Mouse (Mus musculus): Measurements from ENCODE around the gene Prkcd. TPM values are rescaled to one million over a fixed set of nuclear protein-coding genes. Genes with fewer than 3 reads are reported as not detected.
"Not testable (repeated sequence)": the region's sequence is repeated elsewhere in the genome, so short reads cannot be mapped to it uniquely, and the experiment has no call there.

The Prkcd gene
- polyA plus RNA-seq, 1 experiment = 29.3 TPM

- no peak for TF ChIP-seq MYOD1 (IDR thresholded peaks at IDR 0.05; ENCODE audit: control insufficient read depth, insufficient read length, low read depth)
- no peak for TF ChIP-seq CTCF (IDR thresholded peaks at IDR 0.05; ENCODE audit: control insufficient read depth, insufficient read depth, insufficient read length)
- no peak for TF ChIP-seq MAX (IDR thresholded peaks at IDR 0.05)
- no peak for TF ChIP-seq USF1 (IDR thresholded peaks at IDR 0.05; ENCODE audit: low read depth)
- TF ChIP-seq MYOG (IDR thresholded peaks at IDR 0.05; ENCODE audit: control insufficient read depth, extremely low read depth, insufficient read length) = no peak
- no peak for TF ChIP-seq FOSL1 (IDR thresholded peaks at IDR 0.05; ENCODE audit: insufficient read depth, low read length, poor library complexity, severe bottlenecking)
- no peaks in the 10 kb centered on the region for H3K79me2 ChIP-seq (ENCODE audit: control insufficient read depth, insufficient read depth)
- H3K36me3 ChIP-seq (ENCODE audit: control insufficient read depth, insufficient read depth) = no peaks in the 10 kb centered on the region
- H3ac ChIP-seq (ENCODE audit: control insufficient read depth, insufficient read length, low read depth) = no peak overlapping the region
- H3K4me3 ChIP-seq (ENCODE audit: insufficient read depth, poor library complexity, severe bottlenecking) = no peak overlapping the region
- H3K27me3 ChIP-seq (ENCODE audit: control insufficient read depth, insufficient read depth, insufficient read length) = no peaks in the 10 kb centered on the region
- H3K79me3 ChIP-seq (ENCODE audit: low read depth) = no peaks in the 10 kb centered on the region
These were observed 40.7 kb downstream of the Prkcd start for GRCm38 (mm10) chr14:30585323-30585722.

GRCm38 (mm10) chr14:30584497-30585251, 41.3 kb downstream of the Prkcd start:
- no peak for TF ChIP-seq MAX (IDR thresholded peaks at IDR 0.05)
- Histone ChIP-seq H3K36me3 (ENCODE audit: control insufficient read depth, insufficient read depth) (no peaks in the 10 kb centered on the region), H3K79me2 (ENCODE audit: control insufficient read depth, insufficient read depth) (no peaks in the 10 kb centered on the region), H3K4me3 (ENCODE audit: insufficient read depth, poor library complexity, severe bottlenecking) (no peak overlapping the region), H3K27me3 (ENCODE audit: control insufficient read depth, insufficient read depth, insufficient read length) (no peaks in the 10 kb centered on the region), H3K79me3 (ENCODE audit: low read depth) (no peaks in the 10 kb centered on the region), H3ac (ENCODE audit: control insufficient read depth, insufficient read length, low read depth) (no peak overlapping the region)

GRCm38 (mm10) chr14:30584077-30584476, 41.9 kb downstream of the Prkcd start:
- TF ChIP-seq FOSL1 (IDR thresholded peaks at IDR 0.05; ENCODE audit: insufficient read depth, low read length, poor library complexity, severe bottlenecking) (no peak), CEBPB (IDR thresholded peaks at IDR 0.05; ENCODE audit: low read depth) (no peak), MYOG (IDR thresholded peaks at IDR 0.05; ENCODE audit: control insufficient read depth, extremely low read depth, insufficient read length) (no peak), CTCF (IDR thresholded peaks at IDR 0.05; ENCODE audit: control insufficient read depth, insufficient read depth, insufficient read length) (no peak)
- Histone ChIP-seq H3ac (ENCODE audit: control insufficient read depth, insufficient read length, low read depth) (no peak overlapping the region), H3K36me3 (ENCODE audit: control insufficient read depth, insufficient read depth) (no peaks in the 10 kb centered on the region), H3K4me3 (ENCODE audit: insufficient read depth, poor library complexity, severe bottlenecking) (no peak overlapping the region), H3K79me3 (ENCODE audit: low read depth) (no peaks in the 10 kb centered on the region), H3K79me2 (ENCODE audit: control insufficient read depth, insufficient read depth) (no peaks in the 10 kb centered on the region), H3K27me3 (ENCODE audit: control insufficient read depth, insufficient read depth, insufficient read length) (no peaks in the 10 kb centered on the region)

GRCm38 (mm10) chr14:30581238-30581637, 44.8 kb downstream of the Prkcd start:
- TF ChIP-seq CTCF (IDR thresholded peaks at IDR 0.05; ENCODE audit: control insufficient read depth, insufficient read depth, insufficient read length) (no peak), FOSL1 (IDR thresholded peaks at IDR 0.05; ENCODE audit: insufficient read depth, low read length, poor library complexity, severe bottlenecking) (no peak), MYOG (IDR thresholded peaks at IDR 0.05; ENCODE audit: control insufficient read depth, extremely low read depth, insufficient read length) (no peak), CEBPB (IDR thresholded peaks at IDR 0.05; ENCODE audit: low read depth) (no peak), USF1 (IDR thresholded peaks at IDR 0.05; ENCODE audit: low read depth) (no peak), MYOD1 (IDR thresholded peaks at IDR 0.05; ENCODE audit: control insufficient read depth, insufficient read length, low read depth) (no peak), MAX (IDR thresholded peaks at IDR 0.05) (no peak)

GRCm38 (mm10) chr14:30579882-30580281, 46.1 kb downstream of the Prkcd start:
- TF ChIP-seq MYOD1 (IDR thresholded peaks at IDR 0.05; ENCODE audit: control insufficient read depth, insufficient read length, low read depth) = no peak
- TF ChIP-seq MAX (IDR thresholded peaks at IDR 0.05) = no peak
- TF ChIP-seq CTCF (IDR thresholded peaks at IDR 0.05; ENCODE audit: control insufficient read depth, insufficient read depth, insufficient read length) = no peak
- no peak for TF ChIP-seq MYOG (IDR thresholded peaks at IDR 0.05; ENCODE audit: control insufficient read depth, extremely low read depth, insufficient read length)
- TF ChIP-seq CEBPB (IDR thresholded peaks at IDR 0.05; ENCODE audit: low read depth) = no peak
- no peak for TF ChIP-seq FOSL1 (IDR thresholded peaks at IDR 0.05; ENCODE audit: insufficient read depth, low read length, poor library complexity, severe bottlenecking)
- no peak for TF ChIP-seq USF1 (IDR thresholded peaks at IDR 0.05; ENCODE audit: low read depth)
- Histone ChIP-seq H3K36me3 (ENCODE audit: control insufficient read depth, insufficient read depth) (peaks cover 18% of the 10 kb centered on the region), H3ac (ENCODE audit: control insufficient read depth, insufficient read length, low read depth) (no peak overlapping the region), H3K79me2 (ENCODE audit: control insufficient read depth, insufficient read depth) (no peaks in the 10 kb centered on the region), H3K27me3 (ENCODE audit: control insufficient read depth, insufficient read depth, insufficient read length) (no peaks in the 10 kb centered on the region), H3K79me3 (ENCODE audit: low read depth) (no peaks in the 10 kb centered on the region), H3K4me3 (ENCODE audit: insufficient read depth, poor library complexity, severe bottlenecking) (no peak overlapping the region)

More at GRCm38 (mm10) chr14:30581238-30581637, 44.8 kb downstream of the Prkcd start:
- H3K36me3 ChIP-seq (ENCODE audit: control insufficient read depth, insufficient read depth) = peaks cover 4% of the 10 kb centered on the region
- no peaks in the 10 kb centered on the region for H3K79me3 ChIP-seq (ENCODE audit: low read depth)
- H3K4me3 ChIP-seq (ENCODE audit: insufficient read depth, poor library complexity, severe bottlenecking) = no peak overlapping the region
- H3K27me3 ChIP-seq (ENCODE audit: control insufficient read depth, insufficient read depth, insufficient read length) = no peaks in the 10 kb centered on the region
- no peak overlapping the region for H3ac ChIP-seq (ENCODE audit: control insufficient read depth, insufficient read length, low read depth)
- no peaks in the 10 kb centered on the region for H3K79me2 ChIP-seq (ENCODE audit: control insufficient read depth, insufficient read depth)

- Histone ChIP-seq H3ac (ENCODE audit: control insufficient read depth, insufficient read length, low read depth) (no peak overlapping the region), H3K79me2 (ENCODE audit: control insufficient read depth, insufficient read depth) (no peaks in the 10 kb centered on the region), H3K36me3 (ENCODE audit: control insufficient read depth, insufficient read depth) (peaks cover 24% of the 10 kb centered on the region), H3K27me3 (ENCODE audit: control insufficient read depth, insufficient read depth, insufficient read length) (no peaks in the 10 kb centered on the region), H3K79me3 (ENCODE audit: low read depth) (no peaks in the 10 kb centered on the region), H3K4me3 (ENCODE audit: insufficient read depth, poor library complexity, severe bottlenecking) (no peak overlapping the region)
- no peak for TF ChIP-seq USF1 (IDR thresholded peaks at IDR 0.05; ENCODE audit: low read depth)
- TF ChIP-seq FOSL1 (IDR thresholded peaks at IDR 0.05; ENCODE audit: insufficient read depth, low read length, poor library complexity, severe bottlenecking) = no peak
- no peak for TF ChIP-seq CTCF (IDR thresholded peaks at IDR 0.05; ENCODE audit: control insufficient read depth, insufficient read depth, insufficient read length)
- TF ChIP-seq MAX (IDR thresholded peaks at IDR 0.05) = no peak
- no peak for TF ChIP-seq MYOG (IDR thresholded peaks at IDR 0.05; ENCODE audit: control insufficient read depth, extremely low read depth, insufficient read length)
- no peak for TF ChIP-seq CEBPB (IDR thresholded peaks at IDR 0.05; ENCODE audit: low read depth)
- no peak for TF ChIP-seq MYOD1 (IDR thresholded peaks at IDR 0.05; ENCODE audit: control insufficient read depth, insufficient read length, low read depth)
These were observed 46.8 kb downstream of the Prkcd start for GRCm38 (mm10) chr14:30579180-30579579.

- H3K27me3 ChIP-seq (ENCODE audit: control insufficient read depth, insufficient read depth, insufficient read length); H3ac ChIP-seq (ENCODE audit: control insufficient read depth, insufficient read length, low read depth); H3K79me3 ChIP-seq (ENCODE audit: low read depth); H3K4me3 ChIP-seq (ENCODE audit: insufficient read depth, poor library complexity, severe bottlenecking); H3K79me2 ChIP-seq (ENCODE audit: control insufficient read depth, insufficient read depth): not testable (repeated sequence)
- peaks cover 40% of the 10 kb centered on the region for H3K36me3 ChIP-seq (ENCODE audit: control insufficient read depth, insufficient read depth)
These were observed 48.5 kb downstream of the Prkcd start for GRCm38 (mm10) chr14:30577303-30578062.
